Mouse (Mus musculus): ENCODE measurements around the gene 1700003E16Rik. TPM values are rescaled to one million over a fixed set of nuclear protein-coding genes. Genes with fewer than 3 reads are reported as not detected.

Gene 1700003E16Rik
- polyA plus RNA-seq, 1 experiment from 2014 or later: 3.4 TPM

DNA sequence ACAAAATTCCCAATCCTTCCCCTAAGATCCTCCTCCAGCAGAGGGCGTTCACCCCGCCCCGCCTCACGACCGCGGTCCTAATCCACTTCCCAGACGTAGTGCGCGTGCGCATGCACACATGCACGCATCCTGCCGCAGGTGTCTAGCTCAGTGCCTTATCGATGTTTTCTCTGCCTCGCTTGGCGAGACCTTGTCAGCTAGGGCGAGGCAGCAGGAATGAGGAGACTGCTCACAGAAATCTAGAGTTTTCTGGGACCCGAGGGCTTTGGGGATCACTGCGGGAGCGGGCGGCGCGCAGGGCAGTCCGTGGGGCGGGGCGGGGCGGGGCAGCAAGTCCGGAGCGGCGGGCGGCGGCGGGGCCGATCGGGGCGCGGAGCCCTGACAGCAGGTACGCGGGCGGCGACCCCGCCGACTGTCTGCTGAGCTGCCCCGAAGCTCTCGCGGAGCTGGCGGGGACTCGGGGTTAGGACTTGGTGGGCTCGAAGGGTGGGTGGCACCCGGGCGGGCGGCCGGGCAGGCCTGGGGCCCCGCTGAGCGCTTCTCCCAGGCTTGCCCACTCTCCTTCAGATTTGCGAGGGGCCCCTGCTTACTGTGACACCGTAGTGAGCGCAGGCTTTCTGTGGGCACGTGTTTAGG, 9.5 kb downstream of the 1700003E16Rik start, which contains the start of gene Dctn1:
TSS of gene Dctn1 (plus strand) at position 314 of the 636 bp plus-strand sequence.
- ATAC-seq (ENCODE audit: insufficient number of reproducible peaks, low FRiP score, low TSS enrichment, low read depth): peak; percentile 86
- Histone ChIP-seq H3K27me3 (peaks cover 20% of the 10 kb centered on the region), H3K27ac (peak within 1 kb of the TSS; percentile 86), H3K4me1 (peaks cover 46% of the 10 kb centered on the region), H3K4me2 (peak within 1 kb of the TSS; percentile 65), H3K36me3 (no peaks in the 10 kb centered on the region), H3K9me3 (no peaks in the 10 kb centered on the region), H3K4me3 (peak within 1 kb of the TSS; percentile 87), H3K9ac (peak within 1 kb of the TSS; percentile 89)
- under 1% methylated on average over 52 of the region's 58 CpGs for WGBS

DNA sequence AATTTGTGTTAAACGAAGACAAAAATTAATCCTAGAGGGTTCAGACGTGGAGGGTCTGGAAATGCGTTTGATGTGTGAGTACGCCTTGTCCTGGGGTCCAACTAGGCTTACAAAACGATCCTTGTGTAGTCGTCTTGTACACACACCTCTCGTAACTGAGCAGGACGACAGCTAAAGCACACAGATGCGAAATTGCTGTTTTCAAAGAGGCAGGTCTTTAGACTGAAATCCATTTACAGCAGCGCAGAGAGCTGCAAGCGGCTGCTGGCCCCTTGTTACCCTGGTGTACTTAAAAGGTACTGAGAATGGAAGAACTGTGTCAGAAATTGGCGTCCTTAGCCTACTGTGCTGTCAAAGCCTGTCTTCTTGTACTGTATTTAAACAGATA, 10.0 kb downstream of the 1700003E16Rik start:
- ATAC-seq (ENCODE audit: insufficient number of reproducible peaks, low FRiP score, low TSS enrichment, low read depth): no peak
- under 1% methylated on average over 12 of the region's 12 CpGs for WGBS

DNA sequence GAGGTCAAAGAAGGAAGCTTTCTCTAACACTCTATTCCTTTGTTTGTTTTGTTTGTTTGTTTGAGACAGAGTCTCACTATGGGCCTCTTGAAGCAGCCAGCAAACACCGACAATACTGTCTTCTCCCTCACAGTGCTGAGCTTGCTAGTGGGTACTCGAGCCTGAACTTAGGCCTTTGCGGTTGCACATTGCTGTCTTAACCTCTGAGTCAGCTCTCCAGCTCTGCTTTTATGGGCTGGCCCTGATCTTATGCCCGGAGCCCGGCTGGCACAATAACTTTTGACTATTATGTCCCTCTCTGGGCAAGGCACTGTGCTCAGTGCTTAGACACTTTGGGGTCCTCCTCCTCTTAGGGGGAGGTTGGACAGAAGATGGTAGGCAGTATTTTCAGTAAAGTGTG, 13.7 kb downstream of the 1700003E16Rik start:
- no peak for ATAC-seq (ENCODE audit: insufficient number of reproducible peaks, low FRiP score, low TSS enrichment, low read depth)
- Histone ChIP-seq H3K4me2 (no peak overlapping the region), H3K9ac (no peak overlapping the region), H3K27me3 (no peaks in the 10 kb centered on the region), H3K27ac (no peak overlapping the region), H3K4me1 (peaks cover 25% of the 10 kb centered on the region), H3K9me3 (no peaks in the 10 kb centered on the region), H3K4me3 (no peak overlapping the region), H3K36me3 (no peaks in the 10 kb centered on the region)
- WGBS: 75% methylated on average over 5 of the region's 5 CpGs

More for the DNA sequence above, 10.0 kb downstream of the 1700003E16Rik start:
- H3K9ac ChIP-seq: peak overlapping the region; percentile 89
- peak overlapping the region; percentile 65 for H3K4me2 ChIP-seq
- peak overlapping the region; percentile 87 for H3K4me3 ChIP-seq
- peak overlapping the region; percentile 86 for H3K27ac ChIP-seq
- no peaks in the 10 kb centered on the region for H3K9me3 ChIP-seq
- no peaks in the 10 kb centered on the region for H3K36me3 ChIP-seq
- peaks cover 15% of the 10 kb centered on the region for H3K27me3 ChIP-seq
- peaks cover 42% of the 10 kb centered on the region for H3K4me1 ChIP-seq

DNA sequence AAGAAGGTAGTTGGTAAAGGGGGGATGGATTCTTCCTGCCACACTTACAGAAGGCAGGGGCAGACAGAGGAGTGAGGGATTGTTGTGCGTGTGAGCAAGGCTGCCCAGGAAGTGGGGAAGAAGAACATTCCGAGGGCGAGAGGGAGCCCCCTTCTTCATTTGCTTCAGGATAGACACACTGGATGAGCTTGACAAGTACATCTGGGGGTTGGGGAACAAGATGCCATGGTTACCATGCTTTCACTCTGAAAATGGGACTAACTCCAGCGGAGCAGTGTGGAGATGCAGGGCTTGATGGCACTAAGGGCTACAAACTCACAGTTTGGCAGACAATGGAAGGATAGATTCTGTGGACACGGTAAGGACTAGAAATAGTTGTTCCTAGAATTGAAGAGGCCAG, 14.9 kb downstream of the 1700003E16Rik start:
- no peak overlapping the region for H3K9ac ChIP-seq
- H3K9me3 ChIP-seq: no peaks in the 10 kb centered on the region
- no peak overlapping the region for H3K4me2 ChIP-seq
- H3K36me3 ChIP-seq: peaks cover 5% of the 10 kb centered on the region; the same call in 1 of the 2 replicates
- H3K27ac ChIP-seq: no peak overlapping the region
- no peaks in the 10 kb centered on the region for H3K27me3 ChIP-seq
- no peak overlapping the region for H3K4me3 ChIP-seq
- 81% methylated on average over 5 of the region's 5 CpGs for WGBS
- H3K4me1 ChIP-seq: peaks cover 21% of the 10 kb centered on the region
- ATAC-seq (ENCODE audit: insufficient number of reproducible peaks, low FRiP score, low TSS enrichment, low read depth): no peak

DNA sequence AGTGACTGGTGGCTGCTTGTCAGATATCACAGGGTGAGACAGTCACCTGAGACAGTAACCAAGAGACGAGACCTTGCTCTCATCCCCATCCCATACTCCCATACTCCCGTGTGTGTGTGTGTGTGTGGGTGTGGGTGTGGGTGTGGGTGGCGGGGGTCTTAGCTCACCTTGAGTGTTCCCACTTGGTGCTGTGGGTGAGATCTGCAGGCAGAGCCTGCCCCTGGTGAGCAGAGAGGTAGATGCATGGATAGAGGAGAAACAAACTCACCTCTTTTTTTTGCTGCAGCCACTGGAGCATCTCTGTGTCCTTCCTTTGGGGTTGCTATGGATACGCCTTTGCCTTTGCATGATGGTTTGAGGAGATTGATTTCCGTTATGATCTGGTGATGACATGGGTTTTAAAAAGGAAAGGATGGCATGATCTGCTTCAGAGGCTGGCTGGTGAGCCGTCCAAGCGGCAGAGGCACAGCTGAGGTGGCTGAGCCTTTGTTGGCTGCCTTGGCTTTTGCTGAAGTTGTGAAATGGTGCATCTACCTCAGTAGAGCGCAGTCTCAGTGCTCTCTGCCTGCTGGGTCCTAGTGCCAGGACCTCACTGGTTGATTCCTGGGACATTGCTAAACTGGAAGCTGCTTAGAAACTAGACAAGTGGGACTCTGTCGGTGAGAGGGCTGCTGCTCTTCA, 16.2 kb downstream of the 1700003E16Rik start:
- H3K9ac ChIP-seq: no peak overlapping the region
- peaks cover 9% of the 10 kb centered on the region; the same call in 1 of the 2 replicates for H3K4me1 ChIP-seq
- no peaks in the 10 kb centered on the region for H3K9me3 ChIP-seq
- H3K27me3 ChIP-seq: no peaks in the 10 kb centered on the region
- no peak overlapping the region for H3K4me2 ChIP-seq
- H3K36me3 ChIP-seq: peaks cover 13% of the 10 kb centered on the region; the same call in 1 of the 2 replicates
- no peak overlapping the region for H3K4me3 ChIP-seq
- 68% methylated on average over 9 of the region's 9 CpGs for WGBS
- ATAC-seq (ENCODE audit: insufficient number of reproducible peaks, low FRiP score, low TSS enrichment, low read depth): no peak
- H3K27ac ChIP-seq: no peak overlapping the region

DNA sequence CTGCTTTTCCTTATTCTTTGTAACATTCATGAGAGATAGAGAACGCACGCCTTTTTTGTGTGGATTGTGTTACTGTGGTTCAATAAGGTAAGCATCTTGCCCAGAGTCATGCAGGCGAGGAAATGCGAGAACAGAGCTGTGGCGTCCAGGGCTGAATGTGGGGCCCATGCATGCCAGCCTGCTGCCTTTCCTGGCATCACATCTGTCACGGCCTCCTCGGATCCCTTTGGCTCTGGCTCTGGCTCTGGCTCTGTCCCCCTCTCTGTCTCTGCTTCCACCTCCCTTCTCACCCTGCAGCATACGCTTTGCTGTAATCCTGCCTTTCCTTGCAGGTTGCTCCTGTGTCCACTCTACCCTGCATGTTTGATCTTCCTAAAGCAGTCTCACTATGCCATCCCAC, 19.8 kb downstream of the 1700003E16Rik start:
- no peak for ATAC-seq (ENCODE audit: insufficient number of reproducible peaks, low FRiP score, low TSS enrichment, low read depth)
- 85% methylated on average over 8 of the region's 8 CpGs for WGBS
- no peaks in the 10 kb centered on the region for H3K9me3 ChIP-seq
- no peak overlapping the region for H3K4me2 ChIP-seq
- H3K27me3 ChIP-seq: no peaks in the 10 kb centered on the region
- H3K27ac ChIP-seq: no peak overlapping the region
- H3K4me1 ChIP-seq: peaks cover 13% of the 10 kb centered on the region
- no peak overlapping the region for H3K4me3 ChIP-seq
- peaks cover 13% of the 10 kb centered on the region; the same call in 1 of the 2 replicates for H3K36me3 ChIP-seq
- H3K9ac ChIP-seq: no peak overlapping the region

DNA sequence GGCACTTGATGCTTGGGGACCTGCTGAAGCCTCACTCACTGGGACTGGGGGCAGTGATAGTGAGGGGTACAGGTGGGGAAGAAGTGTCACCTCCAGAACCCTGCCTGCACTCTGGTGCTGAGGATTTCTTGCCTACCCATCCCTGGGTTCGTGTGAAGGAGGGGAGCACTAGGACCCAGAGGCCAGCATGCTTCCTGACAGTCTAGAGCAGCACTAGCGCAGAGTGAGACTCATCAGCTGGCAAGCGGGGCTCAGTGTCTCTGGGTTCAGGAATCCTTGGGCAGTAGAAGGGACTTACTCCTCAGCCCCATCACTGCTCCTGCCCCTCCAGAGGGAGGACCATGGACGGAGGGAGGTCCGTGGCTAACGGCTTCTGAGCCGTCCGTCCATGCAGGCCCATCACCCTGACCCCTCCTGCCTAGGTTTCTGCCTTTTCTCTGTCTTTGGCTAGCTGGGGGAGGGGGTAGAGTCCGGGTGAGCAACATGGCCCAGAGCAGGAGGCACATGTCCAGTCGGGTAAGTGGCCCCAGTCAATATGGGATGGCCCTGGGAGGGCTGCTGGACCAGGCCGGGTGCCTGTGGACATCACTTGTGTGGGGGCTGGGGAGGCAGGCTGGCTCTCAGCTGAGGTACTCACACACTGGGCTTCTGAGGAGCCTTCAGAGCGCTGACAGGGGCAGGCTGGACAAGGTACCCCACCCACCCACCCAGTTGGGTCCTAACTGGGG, 23.4 kb downstream of the 1700003E16Rik start:
- Histone ChIP-seq H3K27me3 (no peaks in the 10 kb centered on the region), H3K27ac (no peak overlapping the region), H3K4me1 (peaks cover 13% of the 10 kb centered on the region), H3K9ac (peak overlapping the region; percentile 26; the same call in 1 of the 2 replicates), H3K9me3 (no peaks in the 10 kb centered on the region), H3K4me2 (peak overlapping the region; percentile 44), H3K36me3 (peaks cover 39% of the 10 kb centered on the region), H3K4me3 (peak overlapping the region; percentile 28)
- WGBS: 26% methylated on average over 12 of the region's 12 CpGs
- ATAC-seq (ENCODE audit: insufficient number of reproducible peaks, low FRiP score, low TSS enrichment, low read depth): peak; percentile 59; the same call in 1 of the 2 replicates

DNA sequence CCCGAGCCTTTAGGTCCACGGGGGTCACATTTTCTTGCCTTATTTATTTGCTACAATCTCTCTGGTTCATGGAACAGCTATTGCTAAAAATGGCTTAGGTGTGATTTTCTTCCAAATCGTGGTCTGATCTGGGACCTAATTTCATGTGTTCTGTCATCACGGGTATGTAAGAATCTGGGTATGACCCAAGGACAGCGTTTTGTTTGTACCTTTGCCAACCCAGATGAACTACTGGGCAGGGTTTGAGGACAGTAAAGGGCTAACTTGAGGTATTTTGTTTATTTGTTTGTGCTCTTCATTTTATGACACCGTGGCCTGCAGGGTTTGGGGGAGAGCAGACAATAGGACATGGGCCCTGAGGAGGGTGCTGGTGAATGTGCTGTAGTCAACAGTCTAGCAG, 24.4 kb downstream of the 1700003E16Rik start:
- Histone ChIP-seq H3K4me3 (no peak overlapping the region), H3K4me2 (no peak overlapping the region), H3K9me3 (no peaks in the 10 kb centered on the region), H3K4me1 (peaks cover 15% of the 10 kb centered on the region), H3K36me3 (peaks cover 46% of the 10 kb centered on the region), H3K9ac (no peak overlapping the region), H3K27ac (no peak overlapping the region), H3K27me3 (no peaks in the 10 kb centered on the region)
- 73% methylated on average over 6 of the region's 6 CpGs for WGBS
- ATAC-seq (ENCODE audit: insufficient number of reproducible peaks, low FRiP score, low TSS enrichment, low read depth): no peak

DNA sequence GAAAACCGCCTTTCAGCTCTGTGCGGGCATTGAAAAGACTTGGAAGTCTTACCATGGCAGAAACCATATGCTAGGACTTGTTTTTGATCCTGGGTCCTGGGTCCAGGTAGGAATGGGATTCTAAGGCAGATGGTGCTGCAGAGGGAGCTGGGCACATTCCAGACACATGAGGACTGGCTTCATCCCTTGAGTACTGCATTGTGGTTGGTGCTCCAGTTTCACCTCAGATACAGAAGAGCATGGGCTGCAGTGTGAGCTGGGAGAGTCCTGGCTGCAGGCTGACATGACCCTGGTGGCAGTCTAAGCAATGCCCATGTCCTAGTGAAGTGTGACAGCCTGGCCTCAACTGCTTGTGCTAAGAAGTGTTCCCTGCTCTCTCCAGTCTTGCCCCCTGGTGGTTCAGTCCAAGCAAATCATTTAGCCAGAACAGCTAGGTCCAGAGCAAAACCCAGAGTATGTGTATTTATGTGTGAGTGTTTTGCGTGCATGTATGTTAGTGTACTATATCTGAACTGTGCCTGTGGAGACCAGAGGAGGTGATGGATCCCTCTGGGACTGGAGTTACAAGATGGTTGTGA, 28.7 kb downstream of the 1700003E16Rik start:
- Histone ChIP-seq H3K4me3 (no peak overlapping the region), H3K9me3 (no peaks in the 10 kb centered on the region), H3K27ac (no peak overlapping the region), H3K36me3 (peaks cover 48% of the 10 kb centered on the region), H3K9ac (no peak overlapping the region), H3K27me3 (no peaks in the 10 kb centered on the region), H3K4me1 (peaks cover 19% of the 10 kb centered on the region), H3K4me2 (no peak overlapping the region)
- 86% methylated on average over 3 of the region's 3 CpGs for WGBS
- ATAC-seq (ENCODE audit: insufficient number of reproducible peaks, low FRiP score, low TSS enrichment, low read depth): no peak

DNA sequence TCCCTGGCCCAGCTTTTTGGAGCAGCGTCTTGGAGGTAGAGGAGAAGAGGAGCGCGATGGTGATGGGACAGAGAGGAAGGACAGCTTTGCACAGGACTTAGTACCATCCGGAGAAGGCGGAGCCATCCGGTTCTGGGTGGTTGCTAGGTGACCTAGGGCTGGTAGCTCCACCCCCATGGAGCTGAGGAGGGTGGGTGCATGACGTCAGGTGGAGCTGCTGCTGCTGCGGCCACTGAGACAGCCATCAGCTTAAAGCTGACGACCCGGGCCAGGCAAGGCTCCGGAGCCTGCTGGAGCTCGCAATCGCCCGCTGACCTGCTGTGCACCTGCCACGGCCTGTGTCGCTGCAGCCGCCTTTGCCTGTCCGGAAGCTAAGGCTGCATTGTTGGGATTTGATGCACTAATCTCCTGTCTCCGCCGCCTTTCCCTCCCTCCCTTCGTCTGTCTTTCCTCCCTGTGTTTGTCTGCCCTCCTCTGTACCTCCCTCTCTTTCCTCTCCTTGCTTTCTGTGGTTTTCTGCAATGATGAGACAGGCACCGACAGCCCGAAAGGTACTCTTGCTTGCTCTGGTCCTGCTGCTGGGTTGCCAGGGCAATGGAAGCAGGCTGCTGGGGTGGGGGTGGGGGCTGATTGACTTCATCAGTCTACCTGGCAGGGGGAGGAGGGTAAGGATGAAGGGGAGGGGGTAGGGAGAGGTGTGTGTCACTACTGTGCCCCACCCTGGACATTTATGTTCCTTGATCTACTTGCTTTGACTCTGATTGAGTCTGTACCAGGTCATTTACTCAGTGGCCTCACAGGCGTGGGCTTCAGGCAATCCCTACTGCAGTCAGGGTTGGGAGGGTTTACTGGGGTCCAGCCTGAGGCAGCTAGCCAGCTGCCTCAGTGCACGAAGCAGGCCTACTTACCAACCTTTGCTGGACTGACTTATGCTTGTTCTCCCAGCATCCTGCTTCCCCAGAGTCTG, 30.0 kb downstream of the 1700003E16Rik start:
- Histone ChIP-seq H3K4me1 (peaks cover 17% of the 10 kb centered on the region), H3K36me3 (peaks cover 60% of the 10 kb centered on the region), H3K9me3 (no peaks in the 10 kb centered on the region), H3K27ac (no peak overlapping the region), H3K4me3 (peak overlapping the region; percentile 27), H3K9ac (no peak overlapping the region), H3K4me2 (peak overlapping the region; percentile 38), H3K27me3 (no peaks in the 10 kb centered on the region)
- 14% methylated on average over 25 of the region's 25 CpGs for WGBS
- ATAC-seq (ENCODE audit: insufficient number of reproducible peaks, low FRiP score, low TSS enrichment, low read depth): peak; percentile 56; the same call in 1 of the 2 replicates

DNA sequence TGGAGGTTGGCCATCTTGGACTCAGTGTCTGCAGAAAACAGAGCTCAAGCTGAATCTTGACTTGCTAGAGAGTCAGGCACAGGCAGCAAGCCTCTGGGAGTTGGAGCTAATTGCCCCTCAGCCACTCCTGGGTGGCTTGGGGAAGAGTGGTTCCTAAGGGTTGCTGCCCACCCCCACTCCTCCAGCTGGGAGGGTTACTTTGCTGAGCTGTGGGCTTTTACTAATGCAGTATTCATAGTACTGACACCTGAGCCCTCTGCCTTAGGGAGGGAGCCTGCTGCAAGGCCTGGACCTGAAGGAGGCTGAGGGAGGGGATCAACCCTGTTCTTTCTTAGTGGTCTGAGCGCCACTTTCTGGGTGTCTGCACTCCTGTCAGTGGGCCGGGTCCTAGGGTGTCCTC, 30.7 kb downstream of the 1700003E16Rik start:
- WGBS: 75% methylated on average over 2 of the region's 2 CpGs
- Histone ChIP-seq H3K36me3 (peaks cover 68% of the 10 kb centered on the region), H3K9ac (no peak overlapping the region), H3K27ac (0 out of 2 replicates have a peak overlapping the region, but pooled peaks have one; percentile 4), H3K9me3 (no peaks in the 10 kb centered on the region), H3K27me3 (no peaks in the 10 kb centered on the region), H3K4me1 (peaks cover 17% of the 10 kb centered on the region), H3K4me2 (no peak overlapping the region), H3K4me3 (no peak overlapping the region)
- no peak for ATAC-seq (ENCODE audit: insufficient number of reproducible peaks, low FRiP score, low TSS enrichment, low read depth)
